Mouse (Mus musculus) liver, postnatal 0 days (tissue): Measurements from ENCODE around the gene Robo2.

Experiments used
- CTCF ChIP-seq: sonication (generic); IDR thresholded peaks from 2 replicates; pipeline ENCODE4 v1.5.1; 2016; ENCODE audit warnings: antibody characterized with exemption, low read depth
- EP300 ChIP-seq: IDR thresholded peaks from 2 replicates; pipeline ENCODE4 v1.6.1; 2016; ENCODE audit warnings: antibody characterized with exemption, low read depth, mild to moderate bottlenecking

- TF ChIP-seq CTCF (no peak), EP300 (no peak)
Measured at GRCm38 (mm10) chr16:74375342-74375940, 36.2 kb downstream of the Robo2 start.
